Mouse (Mus musculus) spleen, adult 2 months (tissue): Measurements from ENCODE around the gene Nsg2.

Experiments
- CTCF ChIP-seq: fragments of 200-500 bp; IDR thresholded peaks from 2 replicates; pipeline ENCODE4 v1.5.1; 2011; ENCODE audit warnings: mild to moderate bottlenecking, inconsistent platforms; ENCODE audit not compliant: insufficient read depth, insufficient read length, insufficient replicate concordance; ENCODE audit errors: extremely low read depth
- POLR2A ChIP-seq: fragments of 200-500 bp; IDR thresholded peaks from 2 replicates; pipeline ENCODE4 v1.6.1; 2011; ENCODE audit warnings: low read depth, low read length, inconsistent platforms

DNA sequence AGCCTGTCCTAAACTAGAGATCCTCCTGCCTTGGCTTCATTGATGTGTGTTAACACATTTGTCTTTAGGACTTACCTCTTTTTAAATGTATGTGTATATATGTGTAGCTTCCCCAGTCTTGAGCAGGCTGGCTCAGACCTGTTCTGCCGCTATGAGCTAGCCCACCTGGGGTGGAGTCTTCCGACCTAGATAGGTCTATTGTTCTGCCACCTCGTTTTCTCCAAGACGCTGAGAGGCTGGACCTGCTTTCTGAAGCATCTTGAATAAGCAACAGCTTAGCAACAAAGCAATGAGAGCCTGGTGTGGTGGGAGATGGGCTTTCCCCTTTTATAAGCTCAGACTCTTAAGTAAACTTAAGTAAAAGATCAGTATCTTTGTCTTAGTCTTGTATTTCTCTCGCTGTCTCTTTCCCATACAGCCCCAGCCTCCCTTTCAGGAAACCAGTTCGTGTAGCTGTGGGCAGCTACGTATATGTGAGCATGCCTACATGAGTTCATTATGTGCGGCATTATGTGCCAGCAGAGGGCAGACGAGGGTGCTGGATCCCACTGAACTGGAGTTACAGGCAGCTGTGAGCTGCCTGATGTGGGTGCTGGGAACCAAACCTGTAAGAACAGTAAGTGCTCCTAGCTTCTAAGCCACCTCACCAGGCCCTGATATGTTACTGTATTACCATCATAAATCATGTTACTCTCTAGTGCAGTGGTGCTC lies 104.3 kb downstream of the Nsg2 start:
- TF ChIP-seq POLR2A = no peak
- no peak for TF ChIP-seq CTCF
